Mouse (Mus musculus): ENCODE data around the gene Dio1.

GRCm38 (mm10) chr4:107354543-107354942, 47.6 kb upstream of the Dio1 start:
- TF ChIP-seq EP300 (IDR thresholded peaks at IDR 0.05) (no peak), CTCF (IDR thresholded peaks at IDR 0.05) (no peak)
